Mouse (Mus musculus) embryonic fibroblast, embryonic 13.5 days (primary cell): ENCODE results near the gene Coq10a. TPM values are rescaled to one million over a fixed set of nuclear protein-coding genes. Genes with fewer than 3 reads are reported as not detected.
A peak's percentile ranks its signal among the peaks of the same experiment; 100 is the strongest.

Source experiments
- H3K27ac ChIP-seq: 2 replicates; pipeline ENCODE4 v1.5.1; 2012; ENCODE audit warnings: low read length, control low read depth, inconsistent platforms; ENCODE audit not compliant: insufficient read depth
- H3K4me1 ChIP-seq: 2 replicates; pipeline ENCODE4 v1.6.1; 2011; ENCODE audit warnings: low read length; ENCODE audit not compliant: control insufficient read depth, insufficient read depth
- H3K4me3 ChIP-seq: 2 replicates; pipeline ENCODE4 v1.5.1; 2011; ENCODE audit warnings: mild to moderate bottlenecking, control low read depth, low read length; ENCODE audit not compliant: insufficient read depth
- CTCF ChIP-seq: IDR thresholded peaks from 2 replicates; pipeline ENCODE4 v1.5.1; 2011; ENCODE audit warnings: mild to moderate bottlenecking, control low read depth, low read length, moderate library complexity, borderline replicate concordance; ENCODE audit not compliant: insufficient read depth
- POLR2A ChIP-seq: IDR thresholded peaks from 2 replicates; pipeline ENCODE4 v1.6.1; 2011; ENCODE audit warnings: low read depth, mild to moderate bottlenecking, control low read depth, low read length, moderate library complexity
- polyA plus RNA-seq: library from polyadenylated mRNA; stranded (reverse); fragments of >200 nt; gene quantifications from 2 replicates; pipeline ENCODE4 v1.2.4, GENCODE M21; 2011; ENCODE audit warnings: low read depth; ENCODE audit not compliant: missing spikeins, insufficient read length

Gene Coq10a
- polyA plus RNA-seq, 1 experiment: 24.6 TPM

DNA sequence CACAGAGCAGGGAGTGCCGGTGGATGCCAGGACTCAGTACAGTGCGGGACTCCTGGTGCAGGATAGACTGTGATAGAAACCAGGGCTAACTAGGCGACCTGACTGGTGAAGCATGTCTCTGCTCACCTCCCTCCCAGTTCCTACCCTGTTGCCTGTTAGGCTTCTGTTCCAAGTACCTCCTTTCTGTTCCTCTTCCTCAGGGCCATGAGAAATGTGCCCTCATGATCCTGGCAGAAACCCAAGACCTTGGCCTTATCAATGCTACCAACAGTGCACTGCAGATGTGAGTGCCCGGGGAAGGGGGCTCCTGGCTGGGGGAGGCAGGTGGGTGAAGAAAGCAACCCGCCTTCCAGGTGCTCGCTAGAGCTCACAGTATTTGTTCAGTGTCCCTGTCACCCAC lies 20.8 kb upstream of the Coq10a start:
- H3K4me3 ChIP-seq: no peak overlapping the region
- no peak for TF ChIP-seq POLR2A
- no peak for TF ChIP-seq CTCF
- H3K4me1 ChIP-seq: no peaks in the 10 kb centered on the region
- no peak overlapping the region for H3K27ac ChIP-seq

DNA sequence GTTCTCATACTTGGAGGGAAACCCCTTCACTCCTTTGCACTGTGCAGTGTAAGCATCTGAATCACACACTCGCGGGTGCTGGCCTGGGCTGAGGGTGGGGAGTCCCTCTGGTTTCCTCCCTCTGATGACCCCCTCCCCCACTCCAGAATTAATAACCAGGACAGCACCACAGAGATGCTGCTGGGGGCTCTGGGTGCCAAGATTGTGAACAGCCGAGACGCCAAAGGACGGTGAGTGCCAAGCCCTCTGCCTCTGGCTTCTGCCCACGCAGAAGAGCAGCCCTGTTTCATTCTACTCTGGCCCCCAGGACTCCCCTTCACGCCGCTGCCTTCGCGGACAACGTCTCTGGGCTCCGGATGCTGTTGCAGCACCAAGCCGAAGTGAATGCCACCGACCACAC lies 20.1 kb upstream of the Coq10a start:
- no peak overlapping the region for H3K4me3 ChIP-seq
- no peak overlapping the region for H3K27ac ChIP-seq
- no peaks in the 10 kb centered on the region for H3K4me1 ChIP-seq
- no peak for TF ChIP-seq POLR2A
- TF ChIP-seq CTCF: no peak

DNA sequence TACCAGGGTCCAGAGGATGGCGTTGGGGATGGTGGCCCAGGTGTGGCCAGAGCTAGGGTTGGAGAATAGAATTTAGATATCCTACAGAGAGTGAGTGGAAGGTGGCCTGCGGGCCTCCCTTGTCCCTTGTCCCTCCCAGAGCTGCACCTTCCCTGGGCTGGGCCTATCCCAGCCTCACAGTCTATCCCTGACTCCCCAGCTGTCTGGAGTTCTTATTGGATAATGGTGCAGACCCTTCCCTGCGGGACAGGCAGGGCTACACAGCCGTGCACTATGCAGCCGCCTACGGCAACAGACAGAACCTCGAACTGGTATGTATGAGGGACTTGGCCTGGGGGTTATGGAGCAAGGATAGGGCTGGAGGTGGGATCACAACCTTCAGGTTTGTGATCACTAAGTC lies 17.1 kb upstream of the Coq10a start:
- Histone ChIP-seq H3K4me3 (no peak overlapping the region), H3K27ac (no peak overlapping the region), H3K4me1 (no peaks in the 10 kb centered on the region)
- TF ChIP-seq POLR2A (no peak), CTCF (no peak)

DNA sequence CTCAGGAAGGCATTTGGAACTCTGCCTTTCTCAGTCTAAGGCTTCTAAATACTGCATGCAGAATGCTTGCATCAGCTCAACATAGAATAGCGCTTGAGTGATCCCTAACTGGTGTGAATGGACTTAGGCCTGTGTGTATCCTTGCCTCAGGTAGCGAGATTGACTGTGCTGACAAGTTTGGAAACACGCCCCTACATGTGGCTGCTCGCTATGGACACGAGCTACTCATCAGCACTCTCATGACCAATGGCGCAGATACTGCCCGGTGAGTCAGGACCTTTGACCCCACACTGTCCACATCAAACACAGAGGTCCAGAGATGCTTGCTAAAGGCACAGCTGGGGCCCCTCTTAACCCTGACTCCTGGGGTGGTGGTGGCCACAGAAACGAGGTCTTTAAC lies 13.7 kb upstream of the Coq10a start:
- Histone ChIP-seq H3K4me1 (peaks cover 2% of the 10 kb centered on the region; the same call in 1 of the 2 replicates), H3K27ac (no peak overlapping the region), H3K4me3 (no peak overlapping the region)
- TF ChIP-seq POLR2A: no peak

DNA sequence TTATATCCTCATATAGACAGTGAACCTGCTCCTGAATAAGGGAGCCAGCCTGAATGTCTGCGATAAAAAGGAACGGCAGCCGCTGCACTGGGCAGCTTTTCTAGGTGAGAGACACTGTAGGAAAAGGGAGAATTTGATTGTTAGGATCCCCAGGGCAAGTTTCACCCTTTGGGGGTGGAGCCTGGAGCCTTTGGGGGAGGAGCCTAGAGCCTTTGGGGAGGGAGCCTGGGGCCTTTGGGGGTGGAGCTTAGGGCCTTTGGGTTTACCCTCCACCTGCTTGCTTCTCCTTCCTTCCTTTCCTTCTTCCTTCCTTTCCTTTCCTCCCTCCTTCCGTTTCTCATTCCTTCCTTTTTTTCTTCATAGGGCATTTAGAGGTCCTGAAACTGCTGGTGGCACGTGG lies 11.8 kb upstream of the Coq10a start:
- H3K4me1 ChIP-seq: peaks cover 2% of the 10 kb centered on the region; the same call in 1 of the 2 replicates
- no peak overlapping the region for H3K27ac ChIP-seq
- no peak overlapping the region for H3K4me3 ChIP-seq
- TF ChIP-seq CTCF: no peak
- TF ChIP-seq POLR2A: no peak

DNA sequence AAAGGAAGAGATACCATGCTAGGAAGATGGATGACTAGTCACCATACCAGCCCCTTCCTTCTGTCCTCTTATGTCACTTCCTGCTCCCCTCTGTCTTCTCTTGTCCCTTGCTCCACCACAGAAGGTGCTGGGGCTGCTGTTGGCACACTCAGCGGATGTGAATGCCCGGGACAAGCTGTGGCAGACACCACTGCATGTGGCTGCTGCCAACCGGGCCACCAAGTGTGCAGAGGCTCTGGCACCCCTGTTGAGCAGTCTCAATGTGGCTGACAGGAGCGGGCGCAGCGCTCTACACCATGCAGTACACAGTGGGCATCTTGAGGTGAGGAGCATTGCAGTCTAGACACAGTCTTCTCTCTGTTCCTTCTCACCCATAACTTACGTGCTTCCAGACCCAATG lies 10.5 kb upstream of the Coq10a start:
- Histone ChIP-seq H3K27ac (no peak overlapping the region), H3K4me3 (no peak overlapping the region), H3K4me1 (peaks cover 2% of the 10 kb centered on the region; the same call in 1 of the 2 replicates)
- TF ChIP-seq POLR2A (no peak), CTCF (no peak)

DNA sequence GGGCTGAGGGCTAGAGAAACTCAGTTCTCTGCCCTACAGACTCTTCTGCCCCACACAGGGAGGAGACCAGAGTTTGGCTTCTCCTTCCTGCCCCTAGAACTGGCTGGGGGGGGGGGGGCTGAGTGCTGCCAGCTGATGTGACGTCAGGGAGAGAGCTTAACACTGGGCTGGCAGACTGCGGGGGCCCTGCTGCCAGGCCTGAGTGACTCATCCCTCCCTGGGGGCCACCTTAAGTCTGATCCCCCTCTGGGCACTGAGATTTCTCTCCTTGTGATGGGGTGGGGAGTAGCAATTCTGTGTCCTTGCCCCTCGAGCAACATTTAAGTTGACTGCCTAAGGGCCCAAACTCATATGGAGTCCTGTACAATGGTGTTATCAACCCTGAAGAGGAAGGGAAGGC lies 9.7 kb upstream of the Coq10a start:
- Histone ChIP-seq H3K4me1 (peaks cover 2% of the 10 kb centered on the region; the same call in 1 of the 2 replicates), H3K27ac (no peak overlapping the region), H3K4me3 (peak overlapping the region; percentile 84)
- TF ChIP-seq CTCF (no peak), POLR2A (no peak)

DNA sequence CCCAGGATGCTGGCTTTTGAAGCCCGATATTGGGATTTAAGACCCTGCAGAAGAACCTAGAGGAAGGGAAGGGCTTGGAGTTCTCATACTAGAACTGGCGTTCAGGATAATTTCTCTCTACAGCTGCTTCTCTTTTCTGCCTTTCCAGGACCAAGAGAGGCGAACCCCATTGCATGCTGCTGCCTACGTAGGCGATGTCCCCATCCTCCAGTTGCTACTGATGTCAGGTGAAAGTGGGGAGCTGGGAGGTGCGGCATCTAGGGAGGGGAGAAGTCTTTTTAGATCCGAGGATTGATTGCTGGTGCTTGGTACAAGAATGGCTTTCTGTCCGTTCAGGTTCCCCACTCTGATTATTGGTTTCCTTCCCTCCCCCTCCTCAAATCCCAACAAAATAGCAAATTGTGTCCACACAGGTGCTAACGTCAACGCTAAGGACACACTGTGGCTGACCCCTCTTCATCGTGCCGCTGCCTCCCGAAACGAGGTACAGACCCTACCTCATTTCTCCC lies 9.2 kb upstream of the Coq10a start:
- TF ChIP-seq CTCF: no peak
- no peak for TF ChIP-seq POLR2A
- Histone ChIP-seq H3K4me1 (peaks cover 2% of the 10 kb centered on the region; the same call in 1 of the 2 replicates), H3K4me3 (peak overlapping the region; percentile 84), H3K27ac (no peak overlapping the region)

DNA sequence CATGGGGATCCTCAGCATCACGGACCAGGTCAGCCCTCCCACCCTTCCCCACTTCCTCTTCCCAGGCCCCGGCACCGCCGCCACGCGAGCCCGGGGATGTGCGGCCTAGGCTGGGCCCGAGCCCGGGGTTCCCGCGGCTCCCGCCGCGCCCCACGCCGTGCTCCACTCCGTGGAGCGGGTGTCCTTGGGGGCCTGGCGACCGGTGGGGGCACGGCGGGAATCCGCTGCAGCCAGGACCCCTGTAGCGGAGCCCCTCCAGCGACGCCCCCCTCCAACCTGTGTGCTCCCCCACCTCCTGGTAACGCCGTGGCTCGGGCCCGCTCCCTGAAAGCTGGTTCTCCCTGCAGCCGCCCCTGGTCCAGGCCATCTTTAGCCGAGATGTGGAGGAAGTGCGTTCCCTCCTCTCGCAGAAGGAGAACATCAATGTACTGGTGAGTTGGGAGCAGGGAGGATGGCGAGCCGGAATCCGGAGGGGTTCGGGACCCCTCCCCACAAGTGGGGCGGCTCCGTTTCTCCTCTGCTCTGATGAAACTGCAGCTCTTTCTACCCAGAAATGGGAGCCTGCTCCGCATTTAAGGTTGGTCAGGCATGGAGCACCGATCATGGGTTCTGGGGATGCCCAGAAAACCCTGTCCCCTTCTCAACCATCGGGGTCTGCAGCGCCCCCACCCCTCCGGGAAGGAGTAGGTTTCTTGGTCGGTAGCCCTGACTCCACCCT lies 8.6 kb upstream of the Coq10a start:
- Histone ChIP-seq H3K4me1 (peaks cover 2% of the 10 kb centered on the region; the same call in 1 of the 2 replicates), H3K27ac (peak overlapping the region; percentile 33), H3K4me3 (peak overlapping the region; percentile 84)
- TF ChIP-seq POLR2A (peak; percentile 21; the same call in 1 of the 2 replicates), CTCF (no peak)

DNA sequence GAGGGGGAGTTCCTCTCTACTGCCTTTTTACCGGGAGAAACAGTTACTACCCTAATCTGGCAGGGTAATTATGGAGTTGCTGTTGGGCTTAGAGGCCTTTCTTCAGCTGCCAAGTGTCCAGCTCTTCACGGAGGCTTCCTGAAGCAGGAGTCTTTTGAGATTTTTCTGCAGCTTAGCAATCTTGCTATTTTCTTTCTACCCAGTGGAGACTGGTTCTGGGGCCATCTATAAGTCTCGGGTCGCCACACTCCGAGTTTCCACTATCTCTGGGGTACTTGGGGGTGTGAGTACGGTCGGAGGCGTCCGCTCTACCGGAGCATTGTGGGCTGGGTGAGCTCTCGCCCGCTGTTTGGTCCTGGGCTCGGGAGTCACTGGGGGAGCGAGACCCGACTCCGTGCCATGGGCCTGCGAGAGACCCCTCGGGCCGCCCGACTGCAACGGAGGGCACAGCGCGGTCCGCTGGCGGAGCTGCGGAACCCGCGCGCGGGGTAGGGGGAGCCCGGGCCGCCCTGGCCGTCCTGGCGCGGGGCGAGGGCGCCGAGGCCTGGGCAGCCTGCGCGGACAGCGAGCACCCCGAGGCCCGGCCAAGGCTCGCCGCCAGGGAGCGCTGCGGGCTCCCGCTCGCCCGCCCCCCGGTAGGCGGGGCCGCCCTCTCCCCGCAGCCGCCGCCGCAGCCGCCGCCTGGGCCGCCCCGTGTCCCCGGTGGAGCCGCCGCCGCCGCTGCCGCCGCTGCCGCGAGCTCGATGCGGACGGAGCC lies 7.8 kb upstream of the Coq10a start, which contains the start of gene Ankrd52:
Gene Ankrd52 (plus strand): TSS at position 661 of the 757 bp plus-strand sequence.
- Histone ChIP-seq H3K27ac (peak within 1 kb of the TSS; percentile 93), H3K4me3 (peak within 1 kb of the TSS; percentile 84), H3K4me1 (peaks cover 2% of the 10 kb centered on the region; the same call in 1 of the 2 replicates)
- TF ChIP-seq POLR2A (peak; percentile 50; the same call in 1 of the 2 replicates), CTCF (0 out of 2 replicates have a peak, but pooled peaks have one; percentile 32)
